9 mouse cellular contexts compared by ENCODE assay signal in the genomic region with DNA sequence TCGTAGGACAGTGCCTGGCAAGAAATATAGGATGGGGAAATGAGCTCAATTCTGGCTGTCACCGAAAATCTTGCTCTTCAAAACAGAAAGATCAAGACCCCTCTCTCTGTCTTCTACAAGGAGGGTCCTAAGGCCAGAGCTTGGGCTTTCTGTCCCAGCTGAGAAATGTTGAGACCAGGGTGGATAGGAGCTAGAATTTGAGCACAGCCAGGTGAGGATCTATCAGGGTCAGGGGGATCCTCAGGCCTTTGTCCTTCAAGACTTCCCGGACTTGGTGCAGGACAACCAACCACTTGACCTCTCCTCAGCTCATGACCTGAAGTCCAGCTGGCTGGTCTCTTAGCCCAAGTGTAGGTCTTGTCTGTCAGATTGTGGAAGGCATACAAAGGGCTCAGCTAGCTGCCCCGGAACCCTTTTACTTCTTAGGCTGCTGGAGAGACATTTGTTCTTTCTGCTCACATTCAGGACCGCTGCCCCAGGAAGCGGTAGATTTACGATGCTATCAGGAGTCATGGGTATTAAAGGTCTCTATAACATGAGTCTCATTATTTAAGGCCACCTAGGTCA. TPM values are rescaled to one million over a fixed set of nuclear protein-coding genes. Genes with fewer than 3 reads are reported as not detected.
DNase-seq lines count a peak whose midpoint lies in the region; ATAC-seq and TF ChIP-seq lines count a peak whose summit lies in the region.
"Had no signal": no experiment of that assay in that cellular context is flagged by ENCODE, and none has a peak within 500 bp of the region (broad histone marks: within the 10 kb centered on the region; RNA-seq: fewer than 3 reads in every experiment).

No protein-coding gene starts in this region.

- 0 out of 2 replicates have a peak overlapping the region, but pooled peaks have one; percentile 15 for H3K9ac ChIP-seq in kidney, embryonic 15.5 days

- no peak overlapping the region for H3ac ChIP-seq in myocyte (ENCODE audit: control insufficient read depth, insufficient read length)

- H3K4me3 ChIP-seq in kidney, embryonic 15.5 days (replicated peaks): peak overlapping the region; percentile 11; the same call in 1 of the 2 replicates
- H3K4me3 ChIP-seq in bone marrow, adult 2 months (replicated peaks; ENCODE audit: control insufficient read depth, low read depth, low read length): no peak overlapping the region
- no peak overlapping the region for H3K4me3 ChIP-seq in myocyte

- H3K4me2 ChIP-seq in kidney, embryonic 15.5 days: peak overlapping the region; percentile 48
- H3K4me2 ChIP-seq in myocyte (ENCODE audit: low read depth): no peak overlapping the region

- H3K9me3 ChIP-seq in kidney, embryonic 15.5 days (replicated peaks): no peaks in the 10 kb centered on the region

- 23% methylated on average over 7 of the region's 7 CpGs for WGBS in kidney, embryonic 15.5 days
- 36% methylated on average over 7 of the region's 7 CpGs for WGBS in bone marrow, adult 2 months

- H3K4me1 ChIP-seq in kidney, embryonic 15.5 days: peaks cover 47% of the 10 kb centered on the region
- peaks cover 3% of the 10 kb centered on the region for H3K4me1 ChIP-seq in bone marrow, adult 2 months (ENCODE audit: control insufficient read depth, insufficient read depth, low read length)

- H3K27ac ChIP-seq in kidney, embryonic 15.5 days: peak overlapping the region; percentile 92
- peak overlapping the region; percentile 82 for H3K27ac ChIP-seq in bone marrow, adult 2 months (ENCODE audit: control insufficient read depth, insufficient read depth, low read depth, low read length, poor library complexity)

- no peaks in the 10 kb centered on the region for H3K79me2 ChIP-seq in myocyte (ENCODE audit: control insufficient read depth, insufficient read depth)

- peaks cover 44% of the 10 kb centered on the region for H3K36me3 ChIP-seq in kidney, embryonic 15.5 days
- peaks cover 14% of the 10 kb centered on the region for H3K36me3 ChIP-seq in myocyte (ENCODE audit: control insufficient read depth, insufficient read depth)

- no peaks in the 10 kb centered on the region for H3K27me3 ChIP-seq in kidney, embryonic 15.5 days
- H3K27me3 ChIP-seq in myocyte (ENCODE audit: control insufficient read depth, insufficient read depth, insufficient read length): no peaks in the 10 kb centered on the region

- TF ChIP-seq POLR2A in bone marrow, adult 2 months (IDR thresholded peaks at IDR 0.05; ENCODE audit: borderline replicate concordance, control insufficient read depth, low read depth, low read length): no peak
- no peak for TF ChIP-seq POLR2A in myocyte (IDR thresholded peaks at IDR 0.05; ENCODE audit: insufficient read length, low read depth)

- no peak for TF ChIP-seq CTCF in bone marrow, adult 2 months (IDR thresholded peaks at IDR 0.05; ENCODE audit: control insufficient read depth, insufficient read depth, low read length)

- ATAC-seq in kidney, embryonic 15.5 days (replicated peaks; ENCODE audit: low FRiP score): no peak

- peak; percentile 32 for DNase-seq in embryo, embryonic 10.5 days (ENCODE audit: low spot score)
- DNase-seq in embryo, embryonic 11 days: no peak
- no peak for DNase-seq in kidney, postnatal 36 days
- DNase-seq in left cerebral cortex, adult 11 months (ENCODE audit: low spot score): no peak
- DNase-seq in cerebellum, postnatal 10 days: no peak
- DNase-seq: cerebellum, adult 9-11 months had no signal

TF ChIP-seq in myocyte, 11 proteins besides CTCF, POLR2A, EP300 and RAD21:
- TF ChIP-seq POLR2AphosphoS2 (IDR thresholded peaks at IDR 0.05; ENCODE audit: insufficient read length, low read depth) (peak; percentile 17), MYOG (IDR thresholded peaks at IDR 0.05; ENCODE audit: control insufficient read depth in 1 of 3, insufficient read depth in 1 of 3, insufficient read length in 2 of 3, low read depth in 2 of 3) (no peak), MAX (IDR thresholded peaks at IDR 0.05; ENCODE audit: low read depth) (no peak)
TF ChIP-seq in myocyte: peak in this region for 1.

RNA-seq across cellular contexts. Expression of a gene that starts 12.6 kb away (rescaled TPM):
- 134 TPM in 2 replicates for polyA plus RNA-seq in kidney, embryonic 15.5 days (2015; fragmentation: Nextera tagmentation; extraction: Ambion mirVana)
- polyA plus RNA-seq in bone marrow, adult 2 months (2011; ENCODE audit: insufficient read depth, insufficient read length, low replicate concordance, missing spikeins): 77.0 and 79.4 TPM in 2 replicates
- polyA plus RNA-seq in myocyte (2012; fragmentation: generic; extraction: Trizol): 17.6 TPM

RNA-seq across cellular contexts. Expression of a gene that starts 13.4 kb away (rescaled TPM):
- 0.83 and 1.1 TPM in 2 replicates for polyA plus RNA-seq in kidney, embryonic 15.5 days (2015; fragmentation: Nextera tagmentation; extraction: Ambion mirVana)
- polyA plus RNA-seq in bone marrow, adult 2 months (2011; ENCODE audit: insufficient read depth, insufficient read length, low replicate concordance, missing spikeins): not detected in 2 replicates
- 0.47 TPM for polyA plus RNA-seq in myocyte (2012; fragmentation: generic; extraction: Trizol)

RNA-seq across cellular contexts. Expression of a gene that starts 18.7 kb away (rescaled TPM):
- 33.3 and 39.5 TPM in 2 replicates for polyA plus RNA-seq in kidney, embryonic 15.5 days (2015; fragmentation: Nextera tagmentation; extraction: Ambion mirVana)
- polyA plus RNA-seq in bone marrow, adult 2 months (2011; ENCODE audit: insufficient read depth, insufficient read length, low replicate concordance, missing spikeins): 11.9 and 23.1 TPM in 2 replicates
- 47.6 TPM for polyA plus RNA-seq in myocyte (2012; fragmentation: generic; extraction: Trizol)

RNA-seq across cellular contexts. Expression of a gene that starts 57.9 kb away (rescaled TPM):
- 85.8 and 88.3 TPM in 2 replicates for polyA plus RNA-seq in kidney, embryonic 15.5 days (2015; fragmentation: Nextera tagmentation; extraction: Ambion mirVana)
- 37.5 and 58.3 TPM in 2 replicates for polyA plus RNA-seq in bone marrow, adult 2 months (2011; ENCODE audit: insufficient read depth, insufficient read length, low replicate concordance, missing spikeins)
- 126 TPM for polyA plus RNA-seq in myocyte (2012; fragmentation: generic; extraction: Trizol)
